Mouse (Mus musculus) liver, adult 2 months (tissue): Measurements from ENCODE around the gene Hddc3.

ENCODE experiments used
- CTCF ChIP-seq: fragments of 200-500 bp; IDR thresholded peaks from 2 replicates; pipeline ENCODE4 v1.5.1; 2011; ENCODE audit warnings: low read depth, low read length, control low read depth
- POLR2A ChIP-seq: fragments of 200-500 bp; IDR thresholded peaks from 2 replicates; pipeline ENCODE4 v1.6.1; 2011; ENCODE audit warnings: low read length, control low read depth; ENCODE audit not compliant: insufficient read depth; ENCODE audit errors: extremely low read depth

DNA sequence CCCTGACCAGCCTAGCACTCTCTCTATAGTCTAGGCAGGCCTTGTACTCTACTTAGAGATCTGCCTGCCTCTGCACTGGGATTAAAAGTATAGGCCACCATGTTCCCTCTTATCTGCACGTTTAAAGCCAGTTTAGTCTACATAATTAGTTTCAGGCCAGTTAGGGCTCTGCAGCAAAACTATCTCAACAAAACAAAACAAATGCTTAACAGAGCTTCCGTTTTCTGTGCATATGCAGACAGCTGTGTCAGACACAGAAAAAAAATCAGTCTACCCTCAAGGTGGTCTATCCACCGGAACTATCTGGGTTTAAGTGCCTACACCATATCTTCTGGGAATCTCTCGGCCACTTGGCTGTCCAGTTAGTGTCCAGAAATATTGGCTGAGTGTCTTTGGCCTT is 30.4 kb downstream of the Hddc3 start:
- no peak for TF ChIP-seq CTCF
- TF ChIP-seq POLR2A, result no peak
